ENCODE assay signal across 8 mouse cellular contexts in genomic region chr6:137192063-137192462, GRCm38 (mm10). TPM values are rescaled to one million over a fixed set of nuclear protein-coding genes. Genes with fewer than 3 reads are reported as not detected.
A peak's percentile ranks its signal among the peaks of the same experiment; 100 is the strongest.
DNase-seq lines count a peak whose midpoint lies in the region; ATAC-seq and TF ChIP-seq lines count a peak whose summit lies in the region.

No protein-coding gene starts in this region.

- H3K27me3 ChIP-seq in forebrain, postnatal 0 days (ENCODE audit: insufficient read depth, low read length), result no peaks in the 10 kb centered on the region
- H3K27me3 ChIP-seq in forebrain, embryonic 12.5 days, result no peaks in the 10 kb centered on the region
- no peaks in the 10 kb centered on the region for H3K27me3 ChIP-seq in liver, embryonic 11.5 days (replicated peaks; ENCODE audit: control insufficient read depth, insufficient read depth, low read length)

- DNase-seq in forebrain, postnatal 0 days, result peak; percentile 80
- DNase-seq in liver, embryonic 11.5 days (ENCODE audit: low spot score), result no peak
- no peak for DNase-seq in liver
- DNase-seq in adrenal gland, adult 2 months, result peak; percentile 47
- DNase-seq in forelimb bud, embryonic 11.5 days (ENCODE audit: low read depth, low spot score), result peak; percentile 71
- DNase-seq in naive thymus-derived CD4-positive, alpha-beta T cell, adult 2 months (ENCODE audit: low read depth), result peak; percentile 45
- DNase-seq in spleen, adult 12 weeks (ENCODE audit: low spot score), result no peak

- no peak overlapping the region for H3K4me2 ChIP-seq in forebrain, postnatal 0 days (ENCODE audit: low read depth)
- H3K4me2 ChIP-seq in forebrain, embryonic 12.5 days, result no peak overlapping the region
- H3K4me2 ChIP-seq in liver, embryonic 11.5 days, result no peak overlapping the region

- no peaks in the 10 kb centered on the region for H3K9me3 ChIP-seq in forebrain, postnatal 0 days (ENCODE audit: low read length)
- no peaks in the 10 kb centered on the region for H3K9me3 ChIP-seq in forebrain, embryonic 12.5 days
- no peaks in the 10 kb centered on the region for H3K9me3 ChIP-seq in liver, embryonic 11.5 days (ENCODE audit: control insufficient read depth, low read length)

- H3K9ac ChIP-seq in forebrain, postnatal 0 days, result no peak overlapping the region
- H3K9ac ChIP-seq in forebrain, embryonic 12.5 days, result no peak overlapping the region
- H3K9ac ChIP-seq in liver, embryonic 11.5 days (ENCODE audit: low read depth, low read length), result no peak overlapping the region

- H3K27ac ChIP-seq in forebrain, postnatal 0 days (ENCODE audit: low read depth, low read length), result no peak overlapping the region
- no peak overlapping the region for H3K27ac ChIP-seq in forebrain, embryonic 12.5 days
- H3K27ac ChIP-seq in liver, embryonic 11.5 days (ENCODE audit: low read depth, low read length), result no peak overlapping the region

- H3K4me1 ChIP-seq in forebrain, postnatal 0 days (ENCODE audit: insufficient read depth), result peaks cover 3% of the 10 kb centered on the region; the same call in 1 of the 2 replicates
- no peaks in the 10 kb centered on the region for H3K4me1 ChIP-seq in forebrain, embryonic 12.5 days
- no peaks in the 10 kb centered on the region for H3K4me1 ChIP-seq in liver, embryonic 11.5 days (replicated peaks; ENCODE audit: control insufficient read depth, insufficient read depth, low read length)

- H3K4me3 ChIP-seq in forebrain, postnatal 0 days (ENCODE audit: low read depth, low read length), result no peak overlapping the region
- H3K4me3 ChIP-seq in forebrain, embryonic 12.5 days (replicated peaks), result no peak overlapping the region
- H3K4me3 ChIP-seq in liver, embryonic 11.5 days (ENCODE audit: low read depth, low read length), result no peak overlapping the region

- H3K36me3 ChIP-seq in forebrain, postnatal 0 days (ENCODE audit: insufficient read depth), result no peaks in the 10 kb centered on the region
- H3K36me3 ChIP-seq in forebrain, embryonic 12.5 days (replicated peaks), result no peaks in the 10 kb centered on the region
- H3K36me3 ChIP-seq in liver, embryonic 11.5 days (ENCODE audit: control insufficient read depth, insufficient read depth, low read length), result no peaks in the 10 kb centered on the region

- 25% methylated on average over 6 of the region's 6 CpGs for WGBS in forebrain, postnatal 0 days
- WGBS in forebrain, embryonic 12.5 days, result 29% methylated on average over 6 of the region's 6 CpGs
- 25% methylated on average over 6 of the region's 6 CpGs for WGBS in liver, embryonic 11.5 days

- peak; percentile 85 for TF ChIP-seq CTCF in forebrain, postnatal 0 days (IDR thresholded peaks at IDR 0.05; ENCODE audit: low read depth)

- no peak; the same call in 1 of the 2 replicates for ATAC-seq in forebrain, postnatal 0 days
- no peak for ATAC-seq in forebrain, embryonic 12.5 days (ENCODE audit: low FRiP score)
- 0 out of 2 replicates have a peak, but pooled peaks have one; percentile 29 for ATAC-seq in liver, embryonic 11.5 days (replicated peaks; ENCODE audit: low FRiP score)

RNA-seq across cellular contexts. Expression of gene Rerg, which starts 21.8 kb away (rescaled TPM):
- 2.6 and 2.8 TPM in 2 replicates for total RNA-seq in forebrain, postnatal 0 days (2014; rRNA removed)
- 8.7 and 12.9 TPM in 2 replicates for polyA plus RNA-seq in forebrain, postnatal 0 days (2015; fragmentation: Nextera tagmentation; extraction: Ambion mirVana)
- polyA plus RNA-seq in forebrain, embryonic 12.5 days (2016; fragmentation: Nextera tagmentation; extraction: Ambion mirVana), result 3.9 and 4.2 TPM in 2 replicates
- polyA plus RNA-seq in liver, embryonic 11.5 days (2014; fragmentation: Nextera tagmentation; extraction: Ambion mirVana), result 3.4 and 3.5 TPM in 2 replicates
- 100 to 1,000 TPM in 1 of 2 experiments, 10 to 100 TPM in 1; 92.5 to 190 TPM for total RNA-seq in adrenal gland, adult 2 months (2021)
- polyA plus RNA-seq in adrenal gland, adult 2 months (2012; rRNA removed), result 180 and 195 TPM in 2 replicates

Comparison
In these comparisons a context has a peak if more than half of its experiments do, and no peak if none do; other contexts are left out.
1. DNase-seq: peak in forebrain, postnatal 0 days (single experiment), adrenal gland, adult 2 months (single experiment), forelimb bud, embryonic 11.5 days (single experiment) and naive thymus-derived CD4-positive, alpha-beta T cell, adult 2 months (single experiment); none in liver, embryonic 11.5 days (single experiment), liver (single experiment) and spleen, adult 12 weeks (single experiment).
2. RNA of gene Rerg, which starts 21.8 kb away (polyA plus RNA-seq): 180 to 195 TPM in adrenal gland, adult 2 months; 8.7 to 12.9 TPM in forebrain, postnatal 0 days, 3.9 to 4.2 TPM in forebrain, embryonic 12.5 days and 3.4 to 3.5 TPM in liver, embryonic 11.5 days; every median in the first group is over 10 times any median in the second.